Mouse (Mus musculus) testis, postnatal 14 days (tissue): ENCODE measurements around the gene B4galnt2.
"Not testable (repeated sequence)": the region's sequence is repeated elsewhere in the genome, so short reads cannot be mapped to it uniquely, and the experiment has no call there.

Experiments used
- DNase-seq: peaks from one replicate; pipeline ENCODE4 v3.0.0; 2021; ENCODE audit warnings: low spot score

The B4galnt2 gene

GRCm38 (mm10) chr11:95896446-95897179, 18.1 kb downstream of the B4galnt2 start:
- no peak for DNase-seq

GRCm38 (mm10) chr11:95890462-95891051, 24.1 kb downstream of the B4galnt2 start:
- no peak for DNase-seq

GRCm38 (mm10) chr11:95879861-95880260, 34.8 kb downstream of the B4galnt2 start:
- not testable (repeated sequence) for DNase-seq

- peak; percentile 53 for DNase-seq
These were observed 38.4 kb downstream of the B4galnt2 start for GRCm38 (mm10) chr11:95876296-95876695.

- peak; percentile 68 for DNase-seq
These were observed 38.9 kb downstream of the B4galnt2 start for GRCm38 (mm10) chr11:95875804-95876203.

GRCm38 (mm10) chr11:95869918-95870470, 44.7 kb downstream of the B4galnt2 start:
- DNase-seq = no peak

GRCm38 (mm10) chr11:95869442-95869841, 45.2 kb downstream of the B4galnt2 start:
- DNase-seq = no peak

- DNase-seq = no peak
These were observed 53.3 kb downstream of the B4galnt2 start for GRCm38 (mm10) chr11:95861397-95861796.

GRCm38 (mm10) chr11:95860071-95860490, 54.6 kb downstream of the B4galnt2 start:
- DNase-seq = no peak

- peak; percentile 77 for DNase-seq
These were observed 55.2 kb downstream of the B4galnt2 start for GRCm38 (mm10) chr11:95859468-95859855.

GRCm38 (mm10) chr11:95858528-95859467, 55.9 kb downstream of the B4galnt2 start:
- DNase-seq = peak; percentile 97

- peak; percentile 26 for DNase-seq
These were observed 56.8 kb downstream of the B4galnt2 start for GRCm38 (mm10) chr11:95857716-95858527.

GRCm38 (mm10) chr11:95857306-95857705, 57.4 kb downstream of the B4galnt2 start:
- DNase-seq = no peak

- DNase-seq = no peak
These were observed 61.0 kb downstream of the B4galnt2 start for GRCm38 (mm10) chr11:95853684-95854083.

- DNase-seq = no peak
These were observed 63.8 kb downstream of the B4galnt2 start for GRCm38 (mm10) chr11:95850898-95851297.

GRCm38 (mm10) chr11:95844935-95845334, 69.8 kb downstream of the B4galnt2 start:
- no peak for DNase-seq

- no peak for DNase-seq
These were observed 71.2 kb downstream of the B4galnt2 start for GRCm38 (mm10) chr11:95843421-95843950.

GRCm38 (mm10) chr11:95842953-95843352, 71.7 kb downstream of the B4galnt2 start:
- no peak for DNase-seq

GRCm38 (mm10) chr11:95842074-95842681, 72.5 kb downstream of the B4galnt2 start, which contains the start of gene Abi3:
Gene Abi3, minus strand, starts transcription at chr11:95842476.
- no peak for DNase-seq

- no peak for DNase-seq
These were observed 73.2 kb downstream of the B4galnt2 start for GRCm38 (mm10) chr11:95841498-95841830.
